Mouse (Mus musculus) kidney, embryonic 14.5 days (tissue): ENCODE measurements around the gene Krt84. TPM values are rescaled to one million over a fixed set of nuclear protein-coding genes. Genes with fewer than 3 reads are reported as not detected.
A peak's percentile ranks its signal among the peaks of the same experiment; 100 is the strongest.

Experiments used
- ATAC-seq: fragments of 200-750 bp; cut with Nextera tagmentation; 2 replicates; pipeline ENCODE4 v1.8.0; 2017; ENCODE audit warnings: moderate number of reproducible peaks, mild to moderate bottlenecking, moderate TSS enrichment, moderate library complexity; ENCODE audit not compliant: low FRiP score, low TSS enrichment
- H3K27ac ChIP-seq: fragments of 300-500 bp; sonication (generic); 2 replicates; pipeline ENCODE4 v1.5.1; 2014; ENCODE audit warnings: low read depth, mild to moderate bottlenecking, low read length, moderate library complexity, mixed read lengths
- H3K27me3 ChIP-seq: fragments of 300-500 bp; sonication (generic); 2 replicates; pipeline ENCODE4 v1.6.1; 2014; ENCODE audit warnings: mild to moderate bottlenecking, low read length; ENCODE audit not compliant: control insufficient read depth, insufficient read depth
- H3K36me3 ChIP-seq: fragments of 300-500 bp; sonication (generic); 2 replicates; pipeline ENCODE4 v1.6.1; 2014; ENCODE audit warnings: low read length, mixed read lengths; ENCODE audit not compliant: control insufficient read depth, insufficient read depth
- H3K4me1 ChIP-seq: fragments of 300-500 bp; sonication (generic); 2 replicates; pipeline ENCODE4 v1.6.1; 2014; ENCODE audit warnings: low read length, mixed read lengths; ENCODE audit not compliant: control insufficient read depth, insufficient read depth
- H3K4me2 ChIP-seq: fragments of 300-500 bp; sonication (generic); replicated peaks from 2 replicates; pipeline ENCODE4 v1.6.1; 2014; ENCODE audit warnings: low read depth, mild to moderate bottlenecking, low read length
- H3K4me3 ChIP-seq: fragments of 300-500 bp; sonication (generic); 2 replicates; pipeline ENCODE4 v1.5.1; 2014; ENCODE audit warnings: mild to moderate bottlenecking, low read length
- H3K9ac ChIP-seq: fragments of 300-500 bp; sonication (generic); 2 replicates; pipeline ENCODE4 v1.6.1; 2014; ENCODE audit warnings: low read depth, mild to moderate bottlenecking, low read length, moderate library complexity
- H3K9me3 ChIP-seq: fragments of 300-500 bp; sonication (generic); 2 replicates; pipeline ENCODE4 v1.6.1; 2016; ENCODE audit warnings: low read length; ENCODE audit not compliant: control insufficient read depth
- WGBS: fragments of 180-500 bp; shearing (Covaris S2); extraction: QIAGEN DNeasy Blood & Tissue Kit; methylation state at CpG from one replicate; pipeline ENCODE4 v1.1.7; 2014; 5-methylcytosine and 5-hydroxymethylcytosine counted together
- microRNA-seq: library from miRNA; unstranded; fragments of <30 nt; microRNA quantifications from one replicate; pipeline ENCODE4, GENCODE M21; 2016
- polyA plus RNA-seq: library from polyadenylated mRNA; unstranded; fragments of >200 nt; fragmentation: Nextera tagmentation; extraction: Ambion mirVana; gene quantifications from 2 replicates; pipeline ENCODE4 v1.2.1, GENCODE M21; 2014

Gene Krt84
- polyA plus RNA-seq, 1 experiment from 2014 or later, result not detected

DNA sequence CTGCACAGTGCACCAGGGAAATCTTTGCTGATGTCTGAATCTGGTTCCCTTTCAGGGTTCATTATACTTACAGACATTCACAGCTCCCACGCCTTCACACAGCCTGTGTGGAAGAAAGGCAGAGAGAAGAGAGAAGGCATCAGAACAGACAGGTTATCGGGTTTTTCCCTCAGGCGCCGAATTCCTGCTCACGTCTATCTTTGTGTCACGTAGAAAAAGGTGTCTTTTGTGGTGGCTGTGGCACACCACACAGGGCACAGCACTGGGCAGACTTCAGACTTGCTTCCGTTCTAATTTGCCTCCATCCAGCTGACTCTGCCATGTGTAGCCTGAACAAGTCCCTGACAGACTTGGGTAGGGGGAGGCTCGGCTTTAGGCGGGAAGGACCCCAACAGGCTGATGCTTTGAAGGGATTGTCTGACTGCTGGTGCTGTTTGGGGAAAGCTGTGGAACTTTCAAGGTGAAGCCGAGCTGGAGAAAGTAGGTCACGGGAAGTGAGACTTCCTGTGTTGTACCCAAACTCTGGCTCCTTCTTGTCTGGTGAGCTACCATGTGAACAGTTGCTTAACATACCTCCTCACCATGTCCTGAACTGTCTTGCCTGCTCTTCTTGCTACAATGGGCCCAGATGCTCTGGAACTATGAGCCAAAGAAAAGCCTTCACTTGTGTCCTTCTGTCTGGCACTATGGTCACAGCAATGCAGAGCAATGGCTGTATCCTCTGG lies 46.5 kb downstream of the Krt84 start:
- H3K4me2 ChIP-seq, result no peak overlapping the region
- H3K27ac ChIP-seq, result no peak overlapping the region
- H3K36me3 ChIP-seq, result no peaks in the 10 kb centered on the region
- ATAC-seq, result no peak
- 84% methylated on average over 11 of the region's 11 CpGs for WGBS
- H3K4me3 ChIP-seq, result no peak overlapping the region
- no peaks in the 10 kb centered on the region for H3K27me3 ChIP-seq
- H3K4me1 ChIP-seq, result 0 out of 2 replicates have a peak, but pooled peaks cover 2% of the 10 kb centered on the region
- H3K9ac ChIP-seq, result no peak overlapping the region
- no peaks in the 10 kb centered on the region for H3K9me3 ChIP-seq

DNA sequence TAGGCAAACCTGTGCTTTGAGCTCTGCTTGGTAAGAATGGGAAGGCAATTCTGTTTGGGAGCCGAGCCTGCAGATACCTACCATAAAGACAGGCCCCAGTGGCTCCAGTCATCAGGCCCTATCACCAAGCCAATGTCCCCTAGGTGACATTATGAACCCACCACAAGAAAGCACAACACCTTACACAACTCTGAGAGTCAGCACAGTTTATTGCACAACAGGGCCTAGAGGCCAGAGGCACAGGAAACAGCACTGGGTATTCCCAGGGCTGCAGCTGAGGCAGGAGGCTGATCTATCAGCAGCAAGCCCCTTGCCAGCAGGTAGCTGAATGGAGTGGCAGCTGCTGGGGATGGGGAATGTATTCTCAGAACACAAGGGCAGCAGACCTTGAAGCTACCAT lies 47.7 kb downstream of the Krt84 start:
- 0 out of 2 replicates have a peak, but pooled peaks cover 2% of the 10 kb centered on the region for H3K4me1 ChIP-seq
- H3K9me3 ChIP-seq, result no peaks in the 10 kb centered on the region
- no peak overlapping the region for H3K9ac ChIP-seq
- H3K27ac ChIP-seq, result no peak overlapping the region
- no peaks in the 10 kb centered on the region for H3K27me3 ChIP-seq
- no peak overlapping the region for H3K4me3 ChIP-seq
- no peak for ATAC-seq
- no peak overlapping the region for H3K4me2 ChIP-seq
- no peaks in the 10 kb centered on the region for H3K36me3 ChIP-seq
- WGBS, result 33% methylated on average over 1 of the region's 1 CpGs

DNA sequence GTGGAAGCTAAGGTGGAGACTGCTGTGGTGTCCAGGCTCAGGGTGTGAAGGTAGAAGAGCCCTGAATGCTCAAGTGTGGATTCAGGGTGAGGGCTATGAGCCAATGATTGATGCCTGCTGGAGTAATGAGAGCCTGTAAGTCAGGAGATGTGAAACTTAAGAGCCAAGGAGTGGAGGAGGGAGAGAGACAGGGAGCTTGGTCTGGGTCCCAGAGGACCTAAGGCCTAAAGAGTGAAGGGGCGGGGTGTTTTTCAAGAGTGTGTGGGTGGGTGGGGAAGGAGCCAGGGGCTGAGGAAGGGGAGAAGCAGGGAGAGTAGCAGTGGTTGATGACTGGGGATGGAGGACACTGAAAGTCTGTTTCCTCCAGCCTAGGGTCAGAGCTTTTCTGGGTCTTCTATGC lies 49.0 kb downstream of the Krt84 start:
- Histone ChIP-seq H3K4me1 (peaks cover 9% of the 10 kb centered on the region; the same call in 1 of the 2 replicates), H3K4me3 (no peak overlapping the region), H3K27me3 (no peaks in the 10 kb centered on the region), H3K9me3 (no peaks in the 10 kb centered on the region), H3K4me2 (no peak overlapping the region), H3K9ac (no peak overlapping the region), H3K36me3 (no peaks in the 10 kb centered on the region), H3K27ac (no peak overlapping the region)
- peak; percentile 13; the same call in 1 of the 2 replicates for ATAC-seq
- WGBS, result 46% methylated on average over 1 of the region's 1 CpGs

GRCm38 (mm10) chr15:101482056-101482455 lies 50.6 kb downstream of the Krt84 start:
- Histone ChIP-seq H3K9ac (no peak overlapping the region), H3K4me3 (no peak overlapping the region), H3K27me3 (no peaks in the 10 kb centered on the region), H3K27ac (no peak overlapping the region), H3K36me3 (no peaks in the 10 kb centered on the region), H3K4me1 (peaks cover 9% of the 10 kb centered on the region; the same call in 1 of the 2 replicates), H3K4me2 (no peak overlapping the region), H3K9me3 (no peaks in the 10 kb centered on the region)
- 56% methylated on average over 4 of the region's 4 CpGs for WGBS
- no peak for ATAC-seq

- H3K4me1 ChIP-seq, result peaks cover 9% of the 10 kb centered on the region; the same call in 1 of the 2 replicates
- no peak for ATAC-seq
- peak overlapping the region; percentile 55 for H3K4me2 ChIP-seq
- no peak overlapping the region for H3K27ac ChIP-seq
- H3K9ac ChIP-seq, result 0 out of 2 replicates have a peak overlapping the region, but pooled peaks have one; percentile 44
- H3K9me3 ChIP-seq, result no peaks in the 10 kb centered on the region
- no peaks in the 10 kb centered on the region for H3K36me3 ChIP-seq
- peak overlapping the region; percentile 28 for H3K4me3 ChIP-seq
- 28% methylated on average over 11 of the region's 11 CpGs for WGBS
- no peaks in the 10 kb centered on the region for H3K27me3 ChIP-seq
Measured at GRCm38 (mm10) chr15:101479666-101480060, 53.0 kb downstream of the Krt84 start.

GRCm38 (mm10) chr15:101479007-101479665 lies 53.5 kb downstream of the Krt84 start:
- 9% methylated on average over 31 of the region's 31 CpGs for WGBS
- Histone ChIP-seq H3K4me1 (peaks cover 9% of the 10 kb centered on the region; the same call in 1 of the 2 replicates), H3K27me3 (no peaks in the 10 kb centered on the region), H3K9me3 (no peaks in the 10 kb centered on the region), H3K36me3 (no peaks in the 10 kb centered on the region), H3K4me3 (peak overlapping the region; percentile 28), H3K4me2 (peak overlapping the region; percentile 55), H3K9ac (peak overlapping the region; percentile 44; the same call in 1 of the 2 replicates), H3K27ac (no peak overlapping the region)
- no peak for ATAC-seq

Small RNA genes lying within 50 kb of the gene (microRNA-seq; reads per million reads assigned to microRNA genes)
- gene Gm44393 (not detected), gene Gm44460 (not detected)

Other genes starting within 250 kb of the Krt84 start
- gene Atg101, start 248.5 kb downstream of the Krt84 start, polyA plus RNA-seq, result 71.8 and 76.5 TPM in 2 replicates
- gene 6030408B16Rik, start 239.6 kb downstream of the Krt84 start, polyA plus RNA-seq, result 25.8 and 28.2 TPM in 2 replicates
- 2.4 and 3.6 TPM in 2 replicates for gene Krt80, start 162.7 kb downstream of the Krt84 start, polyA plus RNA-seq
- gene Krt7, start 121.8 kb downstream of the Krt84 start, polyA plus RNA-seq, result 34.6 and 44.0 TPM in 2 replicates
- not detected in 2 replicates for gene Krt87, start 94.0 kb downstream of the Krt84 start, polyA plus RNA-seq
- 0.21 TPM in 1 of 2 replicates, not detected in the other for gene Krt88, start 85.1 kb downstream of the Krt84 start, polyA plus RNA-seq
- not detected in 2 replicates for gene Krt81, start 69.1 kb downstream of the Krt84 start, polyA plus RNA-seq
- gene Krt86, start 59.3 kb downstream of the Krt84 start, polyA plus RNA-seq, result not detected in 2 replicates
- gene Krt83, start 41.3 kb downstream of the Krt84 start, polyA plus RNA-seq, result not detected in 2 replicates
- not detected in 2 replicates for gene Gm49425, start 15.6 kb downstream of the Krt84 start, polyA plus RNA-seq
- not detected in 2 replicates for gene Krt82, start 17.8 kb upstream of the Krt84 start, polyA plus RNA-seq
- gene Krt90, start 30.1 kb upstream of the Krt84 start, polyA plus RNA-seq, result 0.17 and 0.22 TPM in 2 replicates
- 0.11 and 0.23 TPM in 2 replicates for gene Krt75, start 41.1 kb upstream of the Krt84 start, polyA plus RNA-seq
- not detected in 2 replicates for gene Gm5414, start 95.4 kb upstream of the Krt84 start, polyA plus RNA-seq
- gene Gm5478, start 114.6 kb upstream of the Krt84 start, polyA plus RNA-seq, result not detected in 2 replicates
- gene Krt6b, start 147.5 kb upstream of the Krt84 start, polyA plus RNA-seq, result not detected in 2 replicates
- not detected in 2 replicates for gene Krt6a, start 161.5 kb upstream of the Krt84 start, polyA plus RNA-seq
- not detected in 2 replicates for gene Krt5, start 180.1 kb upstream of the Krt84 start, polyA plus RNA-seq
- gene Krt71, start 210.3 kb upstream of the Krt84 start, polyA plus RNA-seq, result not detected in 2 replicates